Mouse (Mus musculus): ENCODE data around the gene Xpot.

DNA sequence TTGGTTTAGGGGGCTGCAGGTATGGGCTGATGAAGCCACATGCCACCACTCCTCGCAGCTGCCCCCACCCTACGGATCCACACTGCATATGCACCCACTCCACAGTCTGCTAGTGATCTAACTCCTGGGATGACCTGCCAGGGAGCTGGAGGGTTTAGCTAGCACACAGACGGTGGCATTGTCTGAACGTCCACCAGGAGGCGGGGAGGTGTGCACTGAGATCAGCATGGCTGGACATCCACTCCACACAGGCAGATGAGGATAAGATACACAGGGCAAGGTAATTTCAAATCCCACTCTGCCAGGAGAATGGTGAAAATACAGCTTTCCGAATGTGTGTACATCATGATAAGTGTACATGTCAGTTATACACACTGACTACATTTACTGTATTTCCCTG, 69.9 kb downstream of the Xpot start:
- TF ChIP-seq POLR2A (IDR thresholded peaks at IDR 0.05; ENCODE audit: low read depth, low read length) (no peak), CTCF (conservative IDR thresholded peaks at IDR 0.05; ENCODE audit: insufficient read depth, insufficient read length, low read depth, low read length) (no peak)
